Mouse (Mus musculus) ES-E14 (cell line): ENCODE results near the gene Zcchc4. TPM values are rescaled to one million over a fixed set of nuclear protein-coding genes. Genes with fewer than 3 reads are reported as not detected.

ENCODE experiments used
- DNase-seq: peaks from one replicate; pipeline ENCODE4 v3.0.0-alpha.2; 2013; ENCODE audit warnings: low read depth, low spot score
- H3K27ac ChIP-seq: 2 replicates; pipeline ENCODE4 v1.5.1; 2012; ENCODE audit warnings: low read depth, mild to moderate bottlenecking, low read length, moderate library complexity, mixed read lengths; ENCODE audit not compliant: poor library complexity, insufficient read depth, severe bottlenecking
- H3K36me3 ChIP-seq: 2 replicates; pipeline ENCODE4 v1.6.1; 2012; ENCODE audit warnings: mild to moderate bottlenecking, low read length, moderate library complexity, mixed read lengths; ENCODE audit not compliant: control insufficient read depth, poor library complexity, insufficient read depth, severe bottlenecking
- H3K4me1 ChIP-seq, 2 experiments: fragments of 150-350 bp in 1 of 2; sonication (generic) in 1 of 2; 2 replicates each; pipeline ENCODE4 v1.6.1; 2012; ENCODE audit warnings: low read length in 2 of 2, mild to moderate bottlenecking in 1 of 2, mixed read lengths in 1 of 2; ENCODE audit not compliant: control insufficient read depth in 2 of 2, insufficient read depth in 2 of 2, poor library complexity in 1 of 2
- H3K4me3 ChIP-seq, 2 experiments: fragments of 150-350 bp in 1 of 2; sonication (generic) in 1 of 2; 2 replicates each; pipeline ENCODE4 v1.5.1; 2012; ENCODE audit warnings: low read length in 2 of 2, low read depth in 1 of 2, mild to moderate bottlenecking in 1 of 2, mixed read lengths in 1 of 2; ENCODE audit not compliant: insufficient read depth in 1 of 2, poor library complexity in 1 of 2, severe bottlenecking in 1 of 2
- H3K9ac ChIP-seq: 2 replicates; pipeline ENCODE4 v1.6.1; 2012; ENCODE audit warnings: low read depth, mild to moderate bottlenecking, low read length, mixed read lengths; ENCODE audit not compliant: poor library complexity, insufficient read depth, severe bottlenecking
- H3K9me3 ChIP-seq: fragments of 150-350 bp; sonication (generic); 2 replicates; pipeline ENCODE4 v1.6.1; 2012; ENCODE audit warnings: low read depth, mild to moderate bottlenecking, low read length; ENCODE audit not compliant: control insufficient read depth, insufficient read depth
- CHD2 ChIP-seq: IDR thresholded peaks from 2 replicates; pipeline ENCODE4 v1.6.1; 2014; ENCODE audit warnings: mild to moderate bottlenecking, low read depth, low read length, inconsistent platforms
- HCFC1 ChIP-seq: IDR thresholded peaks from 2 replicates; pipeline ENCODE4 v1.6.1; 2012; ENCODE audit warnings: low read length, inconsistent platforms, borderline replicate concordance; ENCODE audit not compliant: insufficient read depth
- MAFK ChIP-seq: IDR thresholded peaks from 2 replicates; pipeline ENCODE4 v1.6.1; 2014; ENCODE audit warnings: mild to moderate bottlenecking, low read depth, low read length, inconsistent platforms; ENCODE audit not compliant: insufficient read depth
- ZC3H11A ChIP-seq: IDR thresholded peaks from 2 replicates; pipeline ENCODE4 v1.6.1; 2012; ENCODE audit warnings: low read depth, mild to moderate bottlenecking, inconsistent platforms, low read length, borderline replicate concordance
- ZNF384 ChIP-seq: IDR thresholded peaks from 2 replicates; pipeline ENCODE4 v1.6.1; 2012; ENCODE audit warnings: low read depth, low read length, inconsistent platforms
- in situ Hi-C, 2 experiments: fragments of 600-800 bp; cut with MboI; formaldehyde crosslinking; loops; one replicate each; pipeline ENCODE4 v1.15.1; 2025; ENCODE audit warnings: low sequenced_read_pairs in 2 of 2, inconsistent platforms in 1 of 2; ENCODE audit not compliant: unreplicated experiment in 2 of 2
- total RNA-seq: library from RNA; depleted of rRNA; stranded (reverse); fragments of 300-350 nt; gene quantifications from 2 replicates; pipeline ENCODE4 v1.2.3, GENCODE M21; 2012

Gene Zcchc4
- total RNA-seq, 1 experiment = 22.5 TPM

GRCm38 (mm10) chr5:52834386-52834785 is 59.2 kb downstream of the Zcchc4 start:
- in situ Hi-C loops = no loop called here
- Histone ChIP-seq H3K9ac (peak overlapping the region; percentile 91), H3K9me3 (no peaks in the 10 kb centered on the region), H3K27ac (no peak overlapping the region), H3K4me3 (peak overlapping the region; percentile 82 to 97), H3K36me3 (no peaks in the 10 kb centered on the region), H3K4me1 (peaks cover 0 to 4% of the 10 kb centered on the region in 2 experiments; a peak in 1 of 4 replicates)
- no peak for TF ChIP-seq ZC3H11A
- no peak for TF ChIP-seq MAFK
- TF ChIP-seq HCFC1 = no peak
- TF ChIP-seq CHD2 = no peak
- no peak for TF ChIP-seq ZNF384
- DNase-seq = no peak

DNA sequence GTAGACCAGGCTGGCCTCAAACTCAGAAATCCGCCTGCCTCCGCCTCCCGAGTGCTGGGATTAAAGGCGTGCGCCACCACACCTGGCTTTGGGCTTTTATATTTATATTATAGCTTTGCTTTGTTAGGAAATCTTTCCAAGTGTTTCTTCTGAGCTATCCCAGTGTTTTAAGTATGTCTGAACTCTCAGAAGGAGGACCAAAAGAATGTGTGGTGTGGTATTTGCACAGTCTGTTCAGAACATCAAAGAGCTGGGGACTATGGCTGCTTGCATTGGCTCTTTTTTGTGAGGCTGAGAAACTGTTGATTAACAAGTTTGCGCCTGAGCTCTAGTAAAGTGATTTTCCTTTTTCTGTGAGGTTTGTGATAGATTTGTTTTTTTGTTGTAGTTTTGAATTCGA is 69.1 kb downstream of the Zcchc4 start:
- no peak overlapping the region for H3K9ac ChIP-seq
- no peak overlapping the region for H3K4me3 ChIP-seq
- TF ChIP-seq CHD2 (no peak), MAFK (no peak)
- no peaks in the 10 kb centered on the region for H3K9me3 ChIP-seq
- peaks cover 3% of the 10 kb centered on the region for H3K36me3 ChIP-seq
- DNase-seq = no peak
- H3K27ac ChIP-seq = no peak overlapping the region
- H3K4me1 ChIP-seq = no peaks in the 10 kb centered on the region
- in situ Hi-C loops = no loop called here

- DNase-seq = peak; percentile 34
- Histone ChIP-seq H3K36me3 (peaks cover 14% of the 10 kb centered on the region), H3K9ac (no peak overlapping the region), H3K4me1 (no peaks in the 10 kb centered on the region; a peak in 1 of 4 replicates), H3K4me3 (no peak overlapping the region), H3K27ac (no peak overlapping the region), H3K9me3 (no peaks in the 10 kb centered on the region)
- in situ Hi-C loops = no loop called here
- TF ChIP-seq CHD2 (no peak), MAFK (peak; percentile 86), HCFC1 (no peak)
These were observed 80.5 kb downstream of the Zcchc4 start for GRCm38 (mm10) chr5:52855727-52856126.

DNA sequence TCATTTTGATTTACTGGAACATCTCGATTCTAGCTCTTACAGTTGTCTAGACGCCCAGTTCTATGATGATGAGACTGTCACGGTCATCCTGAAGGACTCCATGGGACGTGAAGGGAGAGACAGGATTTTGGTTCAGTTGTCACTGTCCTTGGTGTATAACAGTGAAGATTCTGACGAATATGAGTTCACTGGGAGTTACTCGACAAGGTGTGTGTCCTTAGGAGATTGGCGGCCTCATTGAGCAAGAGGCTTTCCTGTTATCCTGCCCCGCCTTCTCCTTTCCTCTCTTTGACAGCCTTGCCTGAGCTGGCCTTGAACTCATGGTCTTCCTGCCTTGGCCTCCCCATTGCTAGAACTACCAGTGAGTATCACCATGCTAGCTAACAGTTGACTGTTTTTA is 89.2 kb downstream of the Zcchc4 start:
- peaks cover 26% of the 10 kb centered on the region for H3K36me3 ChIP-seq
- TF ChIP-seq ZC3H11A = no peak
- DNase-seq = no peak

GRCm38 (mm10) chr5:52865825-52866224 is 90.6 kb downstream of the Zcchc4 start:
- H3K36me3 ChIP-seq = peaks cover 26% of the 10 kb centered on the region
- no peak for TF ChIP-seq ZNF384
- no peak for TF ChIP-seq HCFC1
- TF ChIP-seq CHD2 = no peak
- TF ChIP-seq ZC3H11A = no peak
- no peak for TF ChIP-seq MAFK
- in situ Hi-C loops = no loop called here

More for the DNA sequence above, 89.2 kb downstream of the Zcchc4 start:
- H3K9me3 ChIP-seq = no peaks in the 10 kb centered on the region
- no peak overlapping the region for H3K9ac ChIP-seq
- H3K4me1 ChIP-seq = no peaks in the 10 kb centered on the region
- in situ Hi-C loops = no loop called here
- H3K27ac ChIP-seq = no peak overlapping the region
- H3K4me3 ChIP-seq = no peak overlapping the region

More at GRCm38 (mm10) chr5:52865825-52866224, 90.6 kb downstream of the Zcchc4 start:
- H3K4me3 ChIP-seq = no peak overlapping the region
- H3K27ac ChIP-seq = no peak overlapping the region
- H3K4me1 ChIP-seq = no peaks in the 10 kb centered on the region
- no peak overlapping the region for H3K9ac ChIP-seq
- DNase-seq = no peak
- no peaks in the 10 kb centered on the region for H3K9me3 ChIP-seq
